Mouse (Mus musculus) regulatory T cell (primary cell): ENCODE data around the gene Trpc5.

Experiments used
- in situ Hi-C: fragments of 300-600 bp; cut with MboI, MseI; formaldehyde crosslinking; loops from one replicate; pipeline ENCODE4 v1.15.1; 2025; ENCODE audit warnings: high pct_unique_total_duplicates

Trpc5 gene

GRCm38 (mm10) chrX:144337938-144338337, 350.0 kb downstream of the Trpc5 start:
- in situ Hi-C loops: no loop called here

- in situ Hi-C loops: no loop called here
Measured at GRCm38 (mm10) chrX:144335332-144336015, 352.5 kb downstream of the Trpc5 start.
